50 mouse cellular contexts compared by ENCODE assay signal in genomic region chr11:109456261-109456660, GRCm38 (mm10). TPM values are rescaled to one million over a fixed set of nuclear protein-coding genes. Genes with fewer than 3 reads are reported as not detected.
"Had no signal": no experiment of that assay in that cellular context is flagged by ENCODE, and none has a peak within 500 bp of the region (broad histone marks: within the 10 kb centered on the region; RNA-seq: fewer than 3 reads in every experiment).

No protein-coding gene starts in this region.

- DNase-seq: heart, postnatal 10 days; heart, postnatal 14 days; heart, postnatal 36 days; heart, postnatal 4 days; kidney, adult 11 months; kidney, adult 18-20 months; kidney, adult 2 months; kidney, adult 8-10 months; kidney, adult 9 months; kidney, postnatal 10 days; kidney, postnatal 14 days; kidney, postnatal 25 days; kidney, postnatal 36 days; kidney, postnatal 4 days; layer of hippocampus, adult 9-11 months; layer of hippocampus, postnatal 36 days had no signal

- H3K27me3 ChIP-seq: heart, embryonic 12.5 days; heart, embryonic 13.5 days; heart, embryonic 15.5 days; hindbrain, embryonic 12.5 days; hindbrain, embryonic 13.5 days; hindbrain, embryonic 15.5 days; intestine, embryonic 15.5 days; kidney, embryonic 15.5 days had no signal

- H3K4me1 ChIP-seq: hindbrain, embryonic 10.5 days; hindbrain, embryonic 12.5 days; hindbrain, embryonic 13.5 days; hindbrain, embryonic 15.5 days; intestine, embryonic 15.5 days; kidney, embryonic 15.5 days had no signal

- H3K9me3 ChIP-seq: heart, embryonic 12.5 days; heart, embryonic 13.5 days; heart, embryonic 15.5 days; hindbrain, embryonic 10.5 days; hindbrain, embryonic 12.5 days; hindbrain, embryonic 13.5 days; hindbrain, embryonic 15.5 days; intestine, embryonic 15.5 days; kidney, embryonic 15.5 days had no signal

- H3K4me2 ChIP-seq: heart, embryonic 11.5 days; heart, embryonic 12.5 days; heart, embryonic 13.5 days; heart, embryonic 15.5 days; hindbrain, embryonic 12.5 days; hindbrain, embryonic 13.5 days; hindbrain, embryonic 14.5 days; hindbrain, embryonic 15.5 days; intestine, embryonic 15.5 days; kidney, embryonic 15.5 days had no signal

- H3K27ac ChIP-seq: heart, embryonic 13.5 days; heart, embryonic 15.5 days; hindbrain, embryonic 10.5 days; hindbrain, embryonic 12.5 days; hindbrain, embryonic 13.5 days; hindbrain, embryonic 14.5 days; hindbrain, embryonic 15.5 days; hindbrain, postnatal 0 days; intestine, embryonic 15.5 days; kidney, embryonic 15.5 days; kidney, postnatal 0 days; layer of hippocampus, adult 2 months; left cerebral cortex, adult 2 months had no signal

- ATAC-seq: hindbrain, embryonic 16.5 days; hindbrain, postnatal 0 days; inflammation-experienced regulatory T-cells, adult 6 months; intestine, embryonic 15.5 days; intestine, embryonic 16.5 days; intestine, postnatal 0 days had no signal

- H3K9ac ChIP-seq: heart, embryonic 12.5 days; heart, embryonic 13.5 days; heart, embryonic 15.5 days; hindbrain, embryonic 12.5 days; hindbrain, embryonic 13.5 days; hindbrain, embryonic 14.5 days; hindbrain, embryonic 15.5 days; intestine, embryonic 15.5 days; kidney, embryonic 15.5 days had no signal

- H3K4me3 ChIP-seq: heart, embryonic 12.5 days; heart, embryonic 13.5 days; heart, embryonic 15.5 days; hindbrain, embryonic 10.5 days; hindbrain, embryonic 12.5 days; hindbrain, embryonic 13.5 days; hindbrain, embryonic 15.5 days; intestine, embryonic 15.5 days; kidney, embryonic 15.5 days; layer of hippocampus, adult 2 months; left cerebral cortex, adult 2 months had no signal

RNA-seq across cellular contexts. Expression of gene 9930022D16Rik, which starts 42.5 kb away (rescaled TPM):
- total RNA-seq: heart, postnatal 10 days; heart, postnatal 14 days; heart, postnatal 25 days; heart, postnatal 36 days; heart, postnatal 4 days; hindbrain, postnatal 0 days; layer of hippocampus, adult 18-20 months; layer of hippocampus, adult 2 months; layer of hippocampus, adult 8-10 months; layer of hippocampus, postnatal 10 days; layer of hippocampus, postnatal 14 days; layer of hippocampus, postnatal 25 days; layer of hippocampus, postnatal 36 days; left cerebral cortex, adult 18-20 months; left cerebral cortex, adult 2 months had no signal
- polyA plus RNA-seq: heart, embryonic 12.5 days; heart, embryonic 13.5 days; heart, embryonic 14.5 days; heart, embryonic 15.5 days; heart, embryonic 16.5 days; heart, postnatal 0 days; hindbrain, embryonic 10.5 days; hindbrain, embryonic 11.5 days; hindbrain, embryonic 12.5 days; hindbrain, embryonic 13.5 days; hindbrain, embryonic 14.5 days; hindbrain, embryonic 15.5 days; hindbrain, embryonic 16.5 days; hindbrain, postnatal 0 days; intestine, embryonic 14.5 days; intestine, embryonic 15.5 days; intestine, embryonic 16.5 days; kidney, adult 2 months; kidney, embryonic 14.5 days; kidney, embryonic 15.5 days; kidney, embryonic 16.5 days; large intestine, adult 2 months had no signal
